Mouse (Mus musculus) neural tube, embryonic 10.5 days (tissue): ENCODE results near the gene Hoxa10.

ENCODE experiments used
- DNase-seq: peaks from one replicate; pipeline ENCODE4 v3.0.0-alpha.2; 2017; ENCODE audit warnings: low spot score; ENCODE audit errors: extremely low spot score

Gene Hoxa10

DNA sequence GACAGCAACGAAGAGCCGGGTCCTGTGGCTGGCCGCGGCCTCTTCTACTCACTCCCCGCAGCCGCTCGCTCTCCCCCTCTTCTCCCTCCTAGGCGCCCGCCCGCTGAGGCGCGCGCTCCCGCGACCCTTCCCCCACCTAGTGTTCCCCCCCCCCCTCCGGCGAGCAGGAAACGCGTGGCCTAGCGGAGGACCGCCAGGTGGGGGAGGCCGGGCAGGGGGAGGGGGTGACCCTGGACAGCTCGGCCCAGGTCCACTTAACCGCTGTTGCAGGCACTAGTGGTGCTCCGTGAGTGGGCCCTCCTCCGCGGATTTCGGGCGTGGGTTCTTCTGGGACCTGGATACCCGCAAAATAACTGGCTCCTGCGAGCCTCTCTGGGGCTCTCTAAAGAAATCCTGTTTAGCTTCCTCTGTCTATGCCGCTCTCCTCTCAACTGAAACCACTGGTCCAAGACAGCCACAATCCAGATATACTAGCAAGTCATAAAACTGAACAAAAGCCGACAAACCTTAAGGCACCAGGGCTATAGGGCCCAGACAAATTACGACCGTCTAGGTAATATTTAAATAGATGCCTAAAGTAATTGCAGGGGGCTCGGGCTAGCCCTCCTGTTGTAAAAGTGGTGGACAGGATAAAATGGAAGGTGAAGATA lies 10.0 kb downstream of the Hoxa10 start, which contains the start of gene Hoxa9:
Gene Hoxa9 (minus strand): TSS at position 574 of the 650 bp plus-strand sequence.
- no peak for DNase-seq

DNA sequence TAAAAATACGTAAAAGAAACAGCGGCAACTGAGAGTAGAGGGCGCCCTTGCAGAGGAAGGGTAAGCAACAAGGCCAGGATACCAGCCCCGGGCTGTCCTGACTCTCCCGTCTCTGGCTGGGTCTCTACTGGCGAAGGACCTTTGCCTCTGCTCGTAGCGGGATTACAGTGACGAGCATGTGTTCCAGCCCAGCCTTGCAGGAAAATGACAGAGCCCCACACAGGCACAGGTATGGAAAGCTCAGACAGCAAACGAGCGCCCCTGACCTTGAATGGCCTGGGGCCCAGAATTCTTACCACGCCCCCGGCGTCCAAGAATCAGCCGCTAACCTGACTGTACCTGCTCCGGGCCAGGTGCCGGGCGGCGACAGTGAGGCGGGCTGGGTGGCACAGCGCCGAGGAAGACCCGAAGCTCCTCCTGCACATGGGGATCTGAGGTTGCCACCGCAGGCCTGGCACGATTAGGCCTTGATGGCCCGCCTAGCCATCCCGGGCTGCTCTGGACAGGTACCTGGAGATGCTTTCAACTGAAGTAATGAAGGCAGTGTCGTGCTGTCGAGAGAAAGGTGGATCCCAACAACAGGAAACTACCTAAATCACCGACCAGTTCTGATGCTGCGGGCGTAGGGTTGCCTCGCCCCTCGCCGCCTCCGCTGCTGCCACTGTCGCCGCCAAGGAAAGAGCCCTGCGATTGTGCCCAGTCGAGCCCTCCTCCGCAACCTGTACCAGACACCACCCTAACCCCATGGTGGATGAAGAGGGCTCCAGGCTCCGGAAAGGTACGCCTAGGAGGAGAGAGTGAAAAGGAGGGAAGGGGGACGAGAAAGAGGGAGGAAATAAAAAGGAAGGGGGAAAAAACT lies 10.9 kb downstream of the Hoxa10 start:
- DNase-seq: no peak

DNA sequence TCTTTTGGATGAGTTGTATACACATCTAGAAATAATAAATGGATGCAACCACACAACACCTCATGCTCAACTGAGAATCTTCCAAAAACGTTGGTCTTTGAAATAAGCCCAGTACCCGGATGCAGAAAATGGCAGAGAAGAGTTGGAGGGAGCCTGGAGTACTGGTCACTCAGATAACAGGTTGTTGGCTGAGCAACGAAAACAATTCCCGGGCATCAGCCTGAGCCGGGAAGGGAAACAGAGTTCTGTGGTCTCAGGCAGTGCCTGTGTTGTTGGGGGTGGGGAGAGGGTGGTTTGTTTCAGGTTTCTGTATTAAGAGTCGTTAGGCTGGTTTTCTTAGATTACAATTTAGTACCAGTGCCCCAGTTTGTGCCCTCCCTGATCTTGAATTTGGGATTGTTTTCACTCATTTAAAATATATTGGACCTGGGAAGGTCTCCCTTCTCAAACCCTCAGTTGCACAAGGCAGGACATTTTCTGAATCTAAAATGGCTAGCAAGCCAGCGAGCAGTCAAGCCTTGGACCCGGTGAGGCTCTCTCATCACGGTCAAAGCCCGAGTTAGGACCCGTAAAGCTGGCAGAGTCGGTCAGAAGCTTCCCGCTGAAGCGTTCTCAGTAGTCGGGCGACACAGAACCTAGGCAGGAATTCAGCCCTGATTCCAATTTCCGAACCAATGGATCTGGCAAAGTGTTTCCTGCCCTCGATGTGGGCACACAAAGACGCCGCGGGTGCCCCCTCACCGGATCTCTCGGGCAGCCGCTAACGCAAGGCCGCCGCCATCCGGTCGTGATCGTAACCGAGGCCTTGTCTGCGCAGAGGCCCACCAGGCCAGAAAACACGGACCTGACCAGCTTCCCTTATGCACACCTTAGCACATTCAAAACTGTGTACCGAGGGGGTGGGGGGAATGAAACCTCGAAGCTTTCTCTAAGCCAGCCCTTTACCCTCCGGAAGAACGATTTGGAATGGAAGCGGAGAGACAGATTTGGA lies 11.9 kb downstream of the Hoxa10 start:
- DNase-seq: no peak

DNA sequence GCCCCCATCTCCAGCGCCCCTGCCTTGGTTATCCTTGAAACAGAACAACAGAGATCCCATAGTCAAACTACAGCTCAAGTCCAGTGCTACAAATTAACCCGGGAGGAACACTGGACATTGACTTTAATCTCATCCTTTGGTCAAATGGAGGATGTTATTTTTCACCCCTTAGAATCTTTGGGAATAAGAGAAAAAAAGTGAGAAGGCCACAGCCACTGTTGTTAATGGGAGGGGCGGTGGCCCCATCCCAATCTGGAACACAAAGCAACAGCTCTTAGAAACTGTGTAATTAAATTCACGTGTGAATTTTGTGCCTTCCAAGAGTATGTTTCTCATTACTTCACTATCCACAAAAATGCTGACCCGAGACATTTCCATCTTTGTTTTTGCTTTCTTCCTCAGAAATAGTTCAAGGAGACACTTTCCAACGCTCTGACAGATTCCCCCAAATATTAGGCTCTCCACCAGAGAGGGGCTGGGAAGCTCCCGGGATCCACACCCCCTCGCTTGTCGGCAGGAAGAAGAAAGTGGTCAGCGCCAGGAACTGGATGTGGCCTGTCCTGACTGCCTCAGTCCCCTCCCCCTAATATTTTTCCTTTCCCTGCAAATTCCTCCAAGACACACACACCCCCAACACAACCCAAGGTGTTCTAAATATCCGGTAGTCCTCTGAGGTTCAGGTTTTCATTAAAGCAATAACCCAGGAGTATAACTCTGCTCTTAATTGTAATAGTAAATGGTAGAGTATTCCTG lies 13.0 kb downstream of the Hoxa10 start:
- DNase-seq: no peak

DNA sequence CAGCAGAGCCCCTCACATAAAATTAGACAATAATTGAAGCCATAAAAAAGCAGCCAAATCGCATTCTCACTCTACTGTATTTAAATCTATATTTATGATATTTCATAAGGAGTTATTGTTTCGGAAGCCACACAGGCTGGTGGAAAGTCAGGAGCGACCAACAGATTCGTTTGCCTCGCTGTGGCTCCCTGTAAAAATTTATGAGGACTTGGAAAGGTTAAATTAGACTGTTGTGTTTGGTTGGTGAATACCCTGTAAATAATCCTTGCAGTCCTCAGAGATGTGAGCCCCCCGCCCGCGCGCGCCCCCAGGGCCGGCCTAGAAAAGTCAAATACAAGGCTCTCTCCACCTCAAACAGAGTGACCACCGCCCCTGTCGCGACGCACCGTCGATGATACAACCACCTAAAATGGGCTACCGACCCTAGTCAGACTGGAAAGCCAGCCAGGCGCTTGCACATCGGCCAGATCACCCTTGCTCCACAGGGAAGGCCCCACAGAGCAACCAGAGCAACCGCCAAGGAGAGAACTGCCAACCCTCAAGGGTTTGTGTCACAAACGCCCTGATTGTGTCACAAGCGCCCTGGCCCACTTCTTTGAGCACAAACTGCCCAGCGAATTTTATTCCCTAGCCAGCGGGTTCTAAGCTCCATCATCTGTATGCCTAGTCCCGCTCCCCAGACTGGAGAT lies 13.9 kb downstream of the Hoxa10 start:
- DNase-seq: no peak

DNA sequence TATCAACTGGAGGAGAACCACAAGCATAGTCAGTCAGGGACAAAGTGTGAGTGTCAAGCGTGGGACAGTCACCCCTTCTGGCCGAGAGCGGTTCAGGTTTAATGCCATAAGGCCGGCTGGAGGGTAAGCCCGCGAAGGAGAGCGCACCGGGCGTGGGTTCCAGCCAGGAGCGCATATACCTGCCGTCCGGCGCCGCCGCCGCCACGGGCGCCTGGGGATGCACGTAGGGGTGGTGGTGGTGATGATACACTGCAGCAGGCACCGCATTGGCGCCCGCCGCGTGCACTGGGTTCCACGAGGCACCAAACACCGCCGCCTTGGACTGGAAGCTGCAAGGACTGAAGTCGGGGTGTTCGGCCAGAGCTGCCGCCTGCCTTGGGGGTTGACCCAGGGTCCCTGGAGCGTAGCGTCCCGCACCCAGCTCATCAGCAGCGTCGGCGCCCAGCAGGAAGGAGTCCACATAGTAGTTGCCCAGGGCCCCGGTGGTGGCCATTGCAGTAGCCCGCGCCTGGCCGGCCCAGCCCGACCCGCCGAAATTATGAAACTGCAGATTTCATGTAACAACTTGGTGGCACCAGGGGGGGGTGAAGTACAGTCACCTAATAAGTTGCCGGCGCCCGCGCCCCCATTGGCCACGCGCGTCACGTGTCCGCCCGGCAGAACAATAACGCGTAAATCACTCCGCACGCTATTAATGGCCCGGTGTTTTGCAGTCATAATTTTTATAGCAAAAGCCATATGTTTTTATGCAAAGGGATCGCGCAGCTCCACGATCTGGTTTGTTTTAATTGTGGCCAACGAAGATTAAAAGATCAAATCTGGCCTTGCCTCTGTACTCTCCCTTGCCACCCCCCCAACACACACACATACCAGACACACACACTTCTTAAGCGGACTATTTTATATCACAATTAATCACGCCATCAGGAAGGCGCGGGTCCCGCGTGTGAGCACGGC lies 14.8 kb downstream of the Hoxa10 start:
- DNase-seq: no peak

DNA sequence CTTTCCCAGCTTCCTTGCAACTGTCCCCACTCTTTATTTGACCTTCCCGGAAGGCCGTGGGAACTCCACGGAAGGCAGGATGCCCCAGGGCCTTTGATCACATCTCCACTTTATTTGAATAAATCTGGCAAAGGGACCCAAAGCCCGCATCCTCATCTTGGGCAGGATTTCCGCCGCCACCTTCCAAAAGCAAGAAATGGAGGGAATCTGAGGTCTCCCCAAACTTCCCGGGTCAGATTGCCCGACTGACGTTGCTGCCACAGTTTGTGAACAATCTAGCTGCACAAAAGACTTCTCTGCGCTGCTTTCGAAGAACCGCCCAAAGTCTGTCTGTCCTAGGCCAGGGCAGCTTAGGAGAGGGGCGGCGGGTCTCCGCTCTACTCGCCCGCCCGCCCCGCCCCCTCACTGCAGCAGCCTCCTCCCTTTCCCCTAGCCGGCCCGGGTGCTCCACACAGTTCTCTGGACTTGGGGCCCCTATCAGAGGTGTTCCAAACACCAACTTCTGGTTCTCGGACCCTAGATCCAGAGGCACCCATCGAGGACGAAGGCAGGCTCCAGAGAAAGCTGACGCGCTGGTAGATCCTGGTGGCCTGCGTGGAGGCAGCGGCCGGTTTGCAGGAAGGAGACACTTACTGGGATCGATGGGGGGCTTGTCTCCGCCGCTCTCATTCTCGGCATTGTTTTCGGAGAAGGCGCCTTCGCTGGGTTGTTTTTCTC lies 15.6 kb downstream of the Hoxa10 start:
- DNase-seq: no peak

DNA sequence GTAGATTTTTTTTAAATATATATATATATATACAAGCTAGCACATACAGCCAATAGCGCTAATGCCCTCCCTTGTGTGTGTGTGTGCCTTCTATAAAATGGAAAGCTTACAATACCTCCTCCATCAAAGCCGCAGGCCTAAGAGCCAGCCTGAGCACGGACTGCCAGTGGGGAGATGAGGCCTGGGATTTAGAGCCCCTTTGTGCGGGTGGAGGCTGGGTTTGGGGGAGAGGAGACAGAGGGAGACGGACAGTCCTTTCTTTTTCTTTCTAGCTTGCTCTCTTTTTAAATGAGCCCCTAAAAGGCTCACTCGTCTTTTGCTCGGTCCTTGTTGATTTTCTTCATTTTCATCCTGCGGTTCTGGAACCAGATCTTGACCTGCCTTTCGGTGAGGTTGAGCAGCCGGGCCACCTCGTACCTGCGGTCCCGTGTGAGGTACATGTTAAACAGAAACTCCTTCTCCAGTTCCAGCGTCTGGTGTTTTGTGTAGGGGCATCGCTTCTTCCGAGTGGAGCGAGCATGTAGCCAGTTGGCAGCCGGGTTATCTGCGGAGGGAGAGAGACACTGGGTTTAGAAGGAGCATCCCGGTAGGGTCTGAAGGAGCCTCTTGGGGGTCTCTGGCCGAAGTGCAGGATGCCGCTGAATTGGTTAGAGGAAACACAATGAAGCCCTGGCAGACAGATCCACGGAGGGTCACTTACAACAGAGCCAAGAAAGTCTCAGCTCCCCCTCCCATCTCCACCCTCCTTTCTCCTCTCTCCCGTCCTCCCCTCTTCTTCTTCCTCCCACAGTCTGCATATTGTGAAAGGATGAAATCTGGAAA lies 16.5 kb downstream of the Hoxa10 start:
- no peak for DNase-seq

DNA sequence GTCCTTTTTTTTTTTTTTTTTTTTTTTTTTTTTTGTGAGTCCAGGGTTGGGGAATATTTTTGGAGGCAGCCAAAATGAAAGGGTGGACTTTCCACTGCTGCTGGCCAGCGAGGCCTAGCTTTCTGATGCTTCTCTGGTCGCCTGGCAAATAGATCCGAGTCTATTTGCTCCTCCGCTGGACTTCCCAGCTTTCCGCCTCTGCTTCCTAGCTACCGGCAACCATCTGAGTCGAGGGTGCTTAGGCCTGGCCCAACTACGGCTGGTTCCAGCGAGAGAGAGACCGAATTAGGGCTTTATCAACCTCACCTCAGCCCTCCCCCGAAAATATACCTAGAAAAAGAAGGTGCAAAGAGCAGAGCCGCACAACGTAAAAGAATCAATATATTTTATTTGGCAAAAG lies 17.9 kb downstream of the Hoxa10 start:
- no peak for DNase-seq

DNA sequence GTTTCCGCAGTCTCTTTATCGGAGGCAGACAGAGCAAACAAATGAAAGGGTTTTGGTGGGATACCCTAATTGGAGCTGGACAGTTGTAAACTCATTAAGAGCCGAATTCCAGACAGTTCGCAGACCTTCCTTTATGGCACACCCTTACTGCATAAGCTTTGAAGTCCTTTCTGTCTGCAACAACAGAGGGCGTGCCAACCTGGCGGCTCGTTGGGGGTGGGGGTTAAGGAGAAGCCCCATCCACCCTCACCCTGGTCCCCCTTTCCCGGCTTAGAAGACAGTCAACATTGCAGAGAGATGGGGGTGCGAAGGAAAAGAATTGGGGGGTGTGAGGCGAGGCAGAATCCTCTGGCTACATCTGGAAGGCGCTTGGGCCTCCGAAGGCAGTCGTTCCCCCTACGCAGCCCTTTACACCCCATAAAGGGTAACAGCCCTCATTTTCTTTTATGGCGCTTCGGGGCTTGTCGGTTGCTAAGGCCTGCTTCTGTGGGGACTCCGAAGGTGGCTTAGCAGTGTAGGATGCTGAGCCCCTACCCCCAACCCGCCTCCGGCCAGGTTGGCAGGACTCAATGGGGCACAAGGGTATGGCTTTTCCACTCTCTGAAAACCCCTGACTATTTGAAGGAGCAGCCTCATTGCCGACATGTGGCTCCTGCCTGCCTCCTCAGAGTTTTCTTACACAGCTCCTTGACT lies 18.5 kb downstream of the Hoxa10 start:
- DNase-seq: no peak

DNA sequence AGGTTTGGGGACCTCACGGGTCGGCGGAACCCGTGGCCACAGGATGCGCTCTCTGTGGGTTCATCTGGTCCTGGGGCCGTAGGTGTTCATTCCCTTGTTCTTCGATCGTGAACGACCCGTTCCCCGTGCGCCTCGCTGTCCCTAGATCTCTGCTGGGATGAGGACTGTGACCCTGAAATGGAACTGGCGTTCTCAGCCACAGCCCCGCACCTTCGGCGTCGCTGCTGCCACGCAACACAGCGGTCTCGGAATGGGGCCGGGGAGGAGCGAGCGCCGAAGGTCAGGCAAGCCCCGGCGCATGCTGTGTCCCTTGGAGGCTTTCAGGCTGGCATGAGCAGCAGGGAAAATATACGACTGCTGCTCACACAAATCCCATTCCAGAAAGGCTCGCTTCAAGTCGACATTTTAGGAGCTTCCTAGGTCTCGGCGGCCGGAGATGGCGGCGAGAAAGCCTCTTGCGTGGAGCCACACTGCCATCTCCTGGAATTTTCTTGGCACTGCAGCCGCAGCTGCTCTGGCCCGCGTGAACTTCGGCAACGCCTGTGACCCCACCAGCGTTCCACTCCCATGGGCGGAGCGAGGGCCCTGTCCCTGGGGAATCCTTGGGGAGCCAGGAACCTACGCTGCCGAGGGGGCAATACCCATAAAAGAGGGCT lies 19.2 kb downstream of the Hoxa10 start, which contains the start of gene Hoxa7:
Gene Hoxa7 (minus strand): TSS at position 518 of the 656 bp plus-strand sequence.
- DNase-seq: peak; percentile 97

DNA sequence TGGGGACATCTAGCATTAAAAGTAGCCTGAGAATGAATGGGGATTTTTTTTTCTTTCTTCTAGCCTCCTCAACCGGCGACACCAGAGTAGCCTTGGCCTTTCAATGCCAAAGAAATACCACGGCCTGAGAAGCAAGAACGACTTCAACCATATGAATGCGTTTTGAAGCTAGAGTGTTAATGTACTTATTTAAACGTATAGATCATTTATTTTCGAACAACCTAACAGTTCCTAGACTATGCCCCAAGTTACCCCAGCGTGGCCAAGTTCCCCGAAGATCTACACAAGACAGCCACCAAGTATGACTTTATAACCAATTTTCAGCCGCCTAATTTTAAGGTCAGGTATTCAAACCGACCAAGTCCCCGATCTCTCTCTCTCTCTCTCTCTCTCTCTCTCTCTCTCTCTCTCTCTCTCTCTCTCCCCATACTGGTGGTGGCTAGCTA lies 19.8 kb downstream of the Hoxa10 start:
- DNase-seq: no peak

DNA sequence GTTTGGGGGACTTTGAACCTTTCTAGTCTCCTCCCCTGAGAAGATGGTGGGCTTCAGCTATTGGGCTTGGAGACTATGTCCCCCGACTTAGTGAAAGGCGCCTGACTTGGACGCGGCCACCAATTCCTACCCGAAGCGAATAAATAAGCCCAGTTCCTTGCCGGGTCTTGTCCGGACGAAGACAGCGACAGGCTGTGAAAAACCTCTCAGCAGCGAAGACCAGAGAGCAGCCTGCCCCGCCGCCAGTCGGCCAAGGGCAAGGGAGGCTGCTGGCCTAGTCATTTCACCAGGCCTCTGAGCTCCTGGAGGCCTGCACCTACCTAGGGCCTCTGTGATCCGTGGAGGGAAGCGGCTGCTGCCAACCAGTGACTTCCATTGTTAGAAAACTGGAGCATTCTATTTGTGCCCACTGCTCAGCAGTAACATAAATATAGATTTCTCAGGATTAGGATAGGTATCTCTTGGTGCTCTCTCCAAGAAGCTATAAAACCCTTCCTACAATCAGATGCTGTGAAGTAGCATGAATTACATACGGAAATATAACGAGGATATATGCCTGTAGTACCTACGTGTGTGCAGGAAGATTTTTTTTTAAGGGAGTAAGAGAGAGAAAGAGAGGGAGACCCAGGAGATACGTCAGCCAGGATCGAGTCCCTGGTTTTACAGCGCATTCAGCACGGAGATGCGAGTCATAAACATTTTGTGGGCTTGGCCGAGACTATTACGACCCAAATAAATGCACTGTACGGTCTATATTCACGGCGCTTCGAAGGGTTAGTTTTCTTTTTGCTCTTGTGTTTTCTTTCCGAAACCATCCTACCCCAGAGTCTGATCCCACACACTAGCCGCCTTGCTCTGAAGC lies 20.4 kb downstream of the Hoxa10 start:
- no peak for DNase-seq

DNA sequence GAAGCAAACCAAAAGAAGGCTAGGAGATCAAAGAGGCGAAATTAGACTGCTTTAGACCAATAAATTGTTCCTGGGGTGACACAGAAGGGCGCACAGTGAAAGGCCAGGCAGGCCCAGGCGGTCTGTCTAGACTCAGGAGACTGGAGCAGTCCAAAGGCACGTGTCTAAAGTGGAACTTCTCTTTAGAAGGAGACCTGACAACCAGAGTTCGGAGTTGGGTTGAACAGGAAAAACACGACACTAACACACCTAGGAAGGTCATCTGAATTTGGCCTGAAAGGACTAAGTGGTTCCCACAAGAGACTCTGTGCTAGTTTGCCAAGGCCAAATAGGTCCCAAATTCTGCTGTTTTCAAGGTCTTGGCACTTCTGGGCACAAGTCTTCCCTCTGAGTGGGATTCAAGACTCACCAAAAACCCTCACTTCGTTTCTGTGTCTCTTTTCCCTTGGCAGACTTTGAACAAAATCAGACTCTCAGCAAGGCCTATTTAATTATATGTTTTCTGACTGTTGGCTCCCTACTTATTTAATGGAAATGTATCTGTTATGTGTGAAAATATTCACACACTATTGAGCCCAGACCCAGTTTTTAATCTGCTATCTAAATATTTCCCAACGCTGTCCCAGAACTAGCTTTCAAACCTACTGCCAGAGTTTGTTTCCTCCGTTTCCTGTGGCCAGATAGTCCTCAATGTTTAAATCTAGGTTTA lies 21.3 kb downstream of the Hoxa10 start:
- DNase-seq: no peak
